ENCODE assay signal across 8 mouse cellular contexts in the genomic region with DNA sequence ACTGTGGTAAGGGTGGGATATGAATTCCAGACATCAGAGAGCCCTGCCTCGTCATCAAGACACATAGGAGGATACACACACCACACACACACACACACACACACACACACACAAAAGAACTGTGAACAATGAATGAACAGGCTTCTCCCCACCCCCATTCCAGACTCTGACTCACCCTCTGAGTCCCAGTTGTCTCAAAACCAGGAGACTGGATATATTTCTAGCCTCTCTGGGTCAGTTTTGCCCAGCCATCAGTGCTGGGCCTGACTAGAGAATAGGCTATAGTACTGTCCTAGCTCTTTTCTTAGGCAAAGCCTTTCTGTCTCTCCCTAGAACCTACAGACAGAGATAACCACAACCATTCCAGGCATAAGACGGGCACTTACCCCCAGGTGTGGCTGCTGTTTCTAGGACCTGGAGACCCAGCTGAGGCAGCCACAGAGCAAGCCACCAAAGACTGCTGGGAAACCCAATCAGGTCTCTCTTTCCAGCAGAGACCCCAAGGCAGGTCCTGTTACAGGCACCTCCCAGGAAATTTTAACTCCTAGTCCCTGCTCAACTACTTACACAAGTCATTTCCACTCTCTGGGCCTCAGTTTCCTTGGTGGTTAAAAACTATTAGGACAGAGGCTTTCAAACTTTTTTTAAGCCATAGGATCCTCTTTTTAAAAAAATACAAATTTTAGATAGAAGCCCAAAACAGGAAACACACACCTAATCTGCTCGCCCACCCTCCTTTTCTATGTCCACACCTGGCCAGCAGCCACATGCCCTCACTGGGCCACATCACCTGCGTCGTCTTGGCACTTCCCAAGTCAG. TPM values are rescaled to one million over a fixed set of nuclear protein-coding genes. Genes with fewer than 3 reads are reported as not detected.
DNase-seq lines count a peak whose midpoint lies in the region; ATAC-seq and TF ChIP-seq lines count a peak whose summit lies in the region.

No protein-coding gene starts in this region.

- DNase-seq in adrenal gland, adult 2 months, result peak; percentile 78
- no peak for DNase-seq in adrenal gland, postnatal 4 days (ENCODE audit: low spot score in 2 of 2)
- no peak for DNase-seq in spleen, adult 2 months (ENCODE audit: low read depth in 1 of 2, low spot score in 2 of 2)
- DNase-seq in spleen, postnatal 36 days (ENCODE audit: low spot score in 2 of 2), result no peak
- peak; percentile 59 for DNase-seq in lung, postnatal 10 days
- DNase-seq in thymus, postnatal 10 days (ENCODE audit: low spot score in 2 of 2), result no peak
- DNase-seq in gastrocnemius, postnatal 4 days (ENCODE audit: low spot score in 2 of 2), result no peak

- peak overlapping the region; percentile 97 for H3K9ac ChIP-seq in hindbrain, embryonic 13.5 days

- peaks cover 10% of the 10 kb centered on the region for H3K36me3 ChIP-seq in spleen, adult 2 months (ENCODE audit: control insufficient read depth, insufficient read depth, low read length)
- peaks cover 13% of the 10 kb centered on the region for H3K36me3 ChIP-seq in hindbrain, embryonic 13.5 days

- H3K4me3 ChIP-seq in spleen, adult 2 months (ENCODE audit: extremely low read depth, insufficient read depth, insufficient read length), result peak overlapping the region; percentile 71
- peak overlapping the region; percentile 94 for H3K4me3 ChIP-seq in hindbrain, embryonic 13.5 days

- TF ChIP-seq POLR2A in spleen, adult 2 months (IDR thresholded peaks at IDR 0.05; ENCODE audit: low read depth, low read length), result no peak

- peaks cover 14% of the 10 kb centered on the region for H3K4me1 ChIP-seq in spleen, adult 2 months (ENCODE audit: control insufficient read depth, insufficient read depth, insufficient read length)
- peaks cover 31% of the 10 kb centered on the region for H3K4me1 ChIP-seq in hindbrain, embryonic 13.5 days (replicated peaks)

- peaks cover 3% of the 10 kb centered on the region for H3K27me3 ChIP-seq in spleen, adult 2 months (ENCODE audit: control insufficient read depth, insufficient read depth, low read length)
- peaks cover 26% of the 10 kb centered on the region for H3K27me3 ChIP-seq in hindbrain, embryonic 13.5 days

- TF ChIP-seq CTCF in spleen, adult 2 months (IDR thresholded peaks at IDR 0.05; ENCODE audit: extremely low read depth, insufficient read depth, insufficient read length, insufficient replicate concordance), result no peak

- 28% methylated on average over 5 of the region's 5 CpGs for WGBS in spleen, adult 2 months
- 29% methylated on average over 5 of the region's 5 CpGs for WGBS in hindbrain, embryonic 13.5 days

- peak overlapping the region; percentile 64 for H3K27ac ChIP-seq in spleen, adult 2 months (ENCODE audit: insufficient read depth, low read length)
- H3K27ac ChIP-seq in hindbrain, embryonic 13.5 days, result peak overlapping the region; percentile 85; the same call in 1 of the 2 replicates

- H3K9me3 ChIP-seq in hindbrain, embryonic 13.5 days, result no peaks in the 10 kb centered on the region

- H3K4me2 ChIP-seq in hindbrain, embryonic 13.5 days, result peak overlapping the region; percentile 93

- ATAC-seq in hindbrain, embryonic 13.5 days (ENCODE audit: low FRiP score), result no peak

RNA-seq across cellular contexts. Expression of gene Furin, which starts 4.0 kb away (rescaled TPM):
- 100 to 1,000 TPM; 158 to 185 TPM for total RNA-seq in adrenal gland, adult 2 months (2021)
- polyA plus RNA-seq in adrenal gland, adult 2 months (2012; rRNA removed), result 225 and 227 TPM in 2 replicates
- 100 to 1,000 TPM; 137 to 140 TPM for total RNA-seq in adrenal gland, postnatal 4 days (2021)
- 35.7 and 48.6 TPM in 2 replicates for polyA plus RNA-seq in spleen, adult 2 months (2012; rRNA removed)
- polyA plus RNA-seq in hindbrain, embryonic 13.5 days (2015; fragmentation: Nextera tagmentation; extraction: Ambion mirVana), result 4.0 and 4.7 TPM in 2 replicates
- 10 to 100 TPM; 73.8 to 77.6 TPM for total RNA-seq in gastrocnemius, postnatal 4 days (2021)

RNA-seq across cellular contexts. Expression of gene Fes, which starts 13.5 kb away (rescaled TPM):
- 10 to 100 TPM in 1 of 2 experiments, 1 to 10 TPM in 1; 7.9 to 13.0 TPM for total RNA-seq in adrenal gland, adult 2 months (2021)
- 13.1 and 14.8 TPM in 2 replicates for polyA plus RNA-seq in adrenal gland, adult 2 months (2012; rRNA removed)
- total RNA-seq in adrenal gland, postnatal 4 days (2021), result 10 to 100 TPM; 19.3 to 21.1 TPM
- 52.8 and 90.0 TPM in 2 replicates for polyA plus RNA-seq in spleen, adult 2 months (2012; rRNA removed)
- polyA plus RNA-seq in hindbrain, embryonic 13.5 days (2015; fragmentation: Nextera tagmentation; extraction: Ambion mirVana), result 6.1 and 6.9 TPM in 2 replicates
- total RNA-seq in gastrocnemius, postnatal 4 days (2021), result 10 to 100 TPM; 16.7 to 18.1 TPM

RNA-seq across cellular contexts. Expression of gene Man2a2, which starts 30.1 kb away (rescaled TPM):
- total RNA-seq in adrenal gland, adult 2 months (2021), result 10 to 100 TPM; 77.2 to 99.3 TPM
- polyA plus RNA-seq in adrenal gland, adult 2 months (2012; rRNA removed), result 252 and 304 TPM in 2 replicates
- 100 to 1,000 TPM; 106 to 111 TPM for total RNA-seq in adrenal gland, postnatal 4 days (2021)
- polyA plus RNA-seq in spleen, adult 2 months (2012; rRNA removed), result 98.3 and 115 TPM in 2 replicates
- polyA plus RNA-seq in hindbrain, embryonic 13.5 days (2015; fragmentation: Nextera tagmentation; extraction: Ambion mirVana), result 20.8 and 23.4 TPM in 2 replicates
- total RNA-seq in gastrocnemius, postnatal 4 days (2021), result 10 to 100 TPM; 87.2 to 91.1 TPM

RNA-seq across cellular contexts. Expression of gene Hddc3, which starts 58.3 kb away (rescaled TPM):
- total RNA-seq in adrenal gland, adult 2 months (2021), result 10 to 100 TPM; 45.5 to 50.8 TPM
- 25.1 and 36.4 TPM in 2 replicates for polyA plus RNA-seq in adrenal gland, adult 2 months (2012; rRNA removed)
- total RNA-seq in adrenal gland, postnatal 4 days (2021), result 10 to 100 TPM; 41.8 to 42.4 TPM
- polyA plus RNA-seq in spleen, adult 2 months (2012; rRNA removed), result 15.5 and 17.8 TPM in 2 replicates
- 19.6 and 21.4 TPM in 2 replicates for polyA plus RNA-seq in hindbrain, embryonic 13.5 days (2015; fragmentation: Nextera tagmentation; extraction: Ambion mirVana)
- total RNA-seq in gastrocnemius, postnatal 4 days (2021), result 10 to 100 TPM; 48.0 to 48.3 TPM

Comparison
In these comparisons a context has a peak if more than half of its experiments do, and no peak if none do; other contexts are left out.
1. DNase-seq: peak in adrenal gland, adult 2 months (single experiment) and lung, postnatal 10 days (single experiment); none in adrenal gland, postnatal 4 days (0 of 2), spleen, adult 2 months (0 of 2), spleen, postnatal 36 days (0 of 2), thymus, postnatal 10 days (0 of 2) and gastrocnemius, postnatal 4 days (0 of 2).